Mouse (Mus musculus): ENCODE data around the gene Rrp15.

The Rrp15 gene

DNA sequence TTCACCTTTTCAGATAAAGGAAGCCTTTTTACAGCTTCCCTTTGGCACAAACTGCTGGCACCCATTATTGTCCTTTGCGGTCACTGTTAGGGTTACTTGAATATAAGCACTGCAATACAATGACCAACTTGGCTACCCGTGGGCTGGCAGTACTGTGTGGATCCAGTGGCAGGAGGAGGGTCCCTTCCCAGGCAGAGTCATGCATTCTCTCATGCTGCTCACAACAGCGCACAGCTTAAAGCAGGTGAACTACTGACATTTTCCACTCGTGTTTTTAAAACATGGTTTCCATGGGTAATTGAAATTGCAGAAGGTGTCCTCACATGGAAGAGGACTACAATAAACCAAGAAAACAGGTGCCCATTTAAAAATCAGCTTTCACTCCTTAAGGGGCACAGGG lies 34.9 kb downstream of the Rrp15 start:
- DNase-seq (ENCODE audit: low spot score in 2 of 2), result no peak

DNA sequence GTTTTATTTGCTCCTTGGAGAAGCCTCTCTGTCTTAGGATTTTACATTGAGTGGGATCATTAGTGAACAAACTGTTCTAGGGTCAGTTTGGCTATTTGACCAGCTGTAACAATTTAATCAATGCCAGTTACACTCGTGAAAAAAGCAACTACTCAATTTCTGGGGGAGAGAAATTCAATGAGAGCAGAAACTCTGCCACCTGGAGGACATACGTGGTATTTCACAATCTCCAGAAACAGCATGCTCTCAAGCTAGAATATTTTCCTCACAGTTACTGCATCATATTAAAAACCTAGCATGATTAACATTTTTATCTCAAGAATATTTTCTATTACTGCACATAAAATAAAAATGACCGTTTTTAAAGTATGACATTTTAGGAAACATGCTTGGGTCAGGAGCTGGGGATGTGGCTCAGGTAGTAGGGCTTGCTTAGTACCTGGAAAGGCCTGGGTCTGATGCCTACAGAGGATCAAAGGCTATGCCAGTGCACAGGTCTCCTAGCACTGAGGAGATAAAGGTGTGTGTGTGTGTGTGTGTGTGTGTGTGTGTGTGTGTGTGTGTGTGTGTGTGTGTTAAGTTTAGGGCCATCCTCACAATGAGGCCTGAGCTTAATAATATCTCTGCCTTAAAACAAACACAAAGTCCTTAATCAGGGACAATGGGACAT lies 36.2 kb downstream of the Rrp15 start:
- DNase-seq (ENCODE audit: low spot score in 2 of 2), result peak in 1 of 2 experiments; percentile 31

- DNase-seq (ENCODE audit: low spot score in 2 of 2), result no peak
Measured at GRCm38 (mm10) chr1:186705915-186706248, 43.3 kb downstream of the Rrp15 start, which contains the start of gene Tgfb2. Gene Tgfb2, minus strand, starts transcription at chr1:186705989.

DNA sequence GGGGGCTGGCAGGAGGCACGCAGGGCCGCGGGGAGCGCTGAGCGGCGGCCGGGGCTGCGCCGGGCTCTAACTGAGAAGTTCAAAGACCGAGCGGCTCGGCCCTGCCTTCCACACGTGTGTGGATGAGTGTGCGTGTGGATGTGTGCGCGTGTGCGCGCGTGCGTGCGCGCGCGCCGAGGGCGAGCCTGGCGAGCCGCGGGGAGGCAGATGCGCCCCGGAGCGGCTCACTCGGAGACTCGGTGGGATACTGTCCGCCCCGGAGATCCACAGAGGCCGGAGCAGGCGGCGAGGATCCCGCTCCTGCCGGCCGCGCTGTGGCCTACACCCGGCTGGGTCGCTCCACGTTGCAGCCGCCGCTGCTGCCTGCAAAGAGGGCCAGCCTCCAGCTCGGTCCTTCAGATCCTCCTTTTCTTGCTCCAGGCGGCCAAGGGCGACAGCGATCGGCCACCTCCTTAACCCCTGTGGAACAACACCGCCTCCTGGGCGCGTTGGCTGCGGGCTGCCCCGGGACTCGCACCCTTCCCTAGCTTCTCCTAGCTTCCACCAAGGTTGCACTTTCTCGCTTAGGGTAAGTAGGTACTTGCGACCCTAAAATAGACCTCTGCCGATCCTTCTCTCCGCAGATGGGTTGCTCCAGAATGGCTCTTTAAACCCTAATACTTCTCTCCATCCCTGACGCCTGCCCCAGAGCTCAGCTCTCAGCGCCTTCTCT lies 43.8 kb downstream of the Rrp15 start:
- peak in 1 of 2 experiments; percentile 33 for DNase-seq (ENCODE audit: low spot score in 2 of 2)

GRCm38 (mm10) chr1:186703980-186704701 lies 45.0 kb downstream of the Rrp15 start:
- no peak for DNase-seq (ENCODE audit: low spot score in 2 of 2)

DNA sequence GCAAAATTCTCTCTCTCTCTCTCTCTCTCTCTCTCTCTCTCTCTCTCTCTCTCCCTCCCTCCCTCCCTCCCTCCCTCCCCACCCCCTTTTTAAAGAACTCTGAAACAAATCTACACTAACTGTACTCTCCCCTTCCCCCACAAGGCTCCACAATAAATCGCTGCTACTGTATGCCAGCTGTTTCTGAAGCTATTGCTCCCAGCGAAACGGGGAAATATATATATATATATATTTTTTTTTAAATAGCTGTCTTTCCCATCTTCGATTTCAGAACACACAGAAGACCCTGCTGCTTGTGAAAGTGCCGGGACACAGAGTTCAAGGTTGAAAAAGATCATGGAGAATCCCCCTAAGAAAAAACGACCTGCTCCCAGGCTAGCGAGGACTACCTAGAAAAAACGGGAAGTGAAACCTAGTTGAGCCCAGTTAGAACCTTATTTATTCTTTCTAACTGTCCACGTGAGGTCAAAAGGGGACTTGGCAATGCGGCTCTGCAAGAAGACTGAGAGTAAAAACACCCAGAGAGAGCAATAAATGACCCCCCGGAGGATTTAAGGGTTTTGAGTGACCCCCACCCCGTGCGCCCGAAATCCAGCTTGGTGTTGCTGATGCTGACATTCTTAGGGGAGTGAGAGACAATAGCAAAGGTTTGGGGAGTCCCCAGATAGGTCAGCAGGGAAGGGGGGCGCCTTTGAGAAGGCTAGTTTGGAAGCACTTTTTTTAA lies 45.7 kb downstream of the Rrp15 start:
- DNase-seq (ENCODE audit: low spot score in 2 of 2), result no peak

DNA sequence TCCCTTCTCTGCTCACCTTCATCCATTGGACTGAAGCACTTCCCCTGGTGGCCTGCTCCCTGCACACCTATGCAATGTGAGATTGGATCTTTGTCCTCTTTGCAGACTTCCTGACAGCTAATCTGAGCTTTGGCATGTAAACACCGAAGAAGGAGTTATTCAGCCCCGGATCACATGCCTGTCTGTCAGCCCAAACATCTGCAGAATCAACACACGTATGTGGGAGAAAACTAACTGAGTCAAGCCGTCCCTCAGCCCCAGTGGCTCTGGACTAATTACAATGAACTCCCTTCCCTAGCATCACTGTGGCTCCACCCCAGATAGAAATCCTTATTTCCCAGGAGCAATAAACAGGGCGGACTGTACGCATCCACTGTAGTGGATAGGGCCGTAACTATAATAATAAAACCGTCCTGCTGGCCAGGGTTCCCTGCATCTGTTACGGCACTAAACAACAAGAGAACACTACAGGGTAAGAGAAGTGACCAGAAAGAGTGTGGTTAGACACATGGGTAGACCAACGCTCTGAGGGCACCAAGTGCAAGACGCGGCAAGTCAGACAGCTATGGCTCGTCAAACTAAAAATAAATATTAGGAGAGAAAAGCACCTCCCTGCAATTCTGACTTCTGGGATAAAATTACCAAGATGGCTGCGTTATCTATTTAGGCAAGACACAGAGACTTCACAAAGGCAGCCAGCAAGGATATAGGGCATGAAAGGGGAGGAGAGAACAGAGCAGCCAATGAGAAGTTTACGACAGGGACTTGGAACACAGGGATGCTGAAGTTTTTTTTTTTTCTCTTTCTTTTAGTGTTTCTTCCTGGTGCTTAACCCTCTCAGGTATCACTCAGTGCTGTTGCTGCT lies 46.5 kb downstream of the Rrp15 start:
- no peak for DNase-seq (ENCODE audit: low spot score in 2 of 2)

GRCm38 (mm10) chr1:186701206-186701905 lies 47.8 kb downstream of the Rrp15 start:
- DNase-seq (ENCODE audit: low spot score in 2 of 2), result no peak

- no peak for DNase-seq (ENCODE audit: low spot score in 2 of 2)
Measured at GRCm38 (mm10) chr1:186700496-186700895, 48.7 kb downstream of the Rrp15 start.

- DNase-seq (ENCODE audit: low spot score in 2 of 2), result no peak
Measured at GRCm38 (mm10) chr1:186698583-186699338, 50.4 kb downstream of the Rrp15 start.

- DNase-seq (ENCODE audit: low spot score in 2 of 2), result no peak
Measured at GRCm38 (mm10) chr1:186696231-186696630, 52.9 kb downstream of the Rrp15 start.

DNA sequence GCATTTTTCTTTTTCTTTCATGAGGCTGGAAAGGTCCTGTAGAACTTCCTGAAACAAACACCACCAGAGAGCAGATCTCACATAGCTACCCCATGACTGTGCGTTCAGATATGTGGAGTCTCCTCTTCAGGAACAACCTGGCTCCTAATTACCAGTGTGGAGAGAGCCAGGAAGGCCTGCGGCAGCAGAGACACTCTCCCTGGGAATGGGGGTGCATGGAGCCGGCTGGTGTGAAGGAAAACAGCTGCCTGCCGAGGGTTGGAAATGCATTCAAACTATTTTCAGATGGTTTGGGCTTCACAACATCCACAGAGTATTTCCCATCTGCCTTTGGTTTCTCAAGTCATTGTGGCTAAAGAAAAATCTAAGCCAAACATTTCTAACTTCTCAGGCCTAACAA lies 53.8 kb downstream of the Rrp15 start:
- no peak for DNase-seq (ENCODE audit: low spot score in 2 of 2)

DNA sequence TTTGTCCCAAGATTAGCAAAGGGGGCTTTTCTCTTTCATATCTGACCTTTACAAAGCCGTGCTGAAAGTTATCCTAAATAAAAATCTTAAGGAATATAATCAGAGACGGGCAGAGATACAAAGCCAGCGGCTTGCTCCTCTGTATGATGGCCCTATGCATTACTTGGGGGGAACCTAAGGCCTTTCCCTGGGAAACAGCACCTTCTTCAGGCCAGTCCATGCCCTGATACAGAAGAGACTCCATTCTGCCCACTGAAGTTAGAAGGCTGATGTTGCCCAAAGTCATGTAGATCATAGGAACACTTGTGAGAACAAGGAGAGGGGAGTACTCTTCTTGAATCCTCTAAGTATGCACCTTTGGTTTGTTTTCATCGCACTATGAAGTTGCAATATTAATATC lies 56.8 kb downstream of the Rrp15 start:
- no peak for DNase-seq (ENCODE audit: low spot score in 2 of 2)

- no peak for DNase-seq (ENCODE audit: low spot score in 2 of 2)
Measured at GRCm38 (mm10) chr1:186691708-186692107, 57.5 kb downstream of the Rrp15 start.

GRCm38 (mm10) chr1:186684041-186684440 lies 65.1 kb downstream of the Rrp15 start:
- no peak for DNase-seq (ENCODE audit: low spot score in 2 of 2)

DNA sequence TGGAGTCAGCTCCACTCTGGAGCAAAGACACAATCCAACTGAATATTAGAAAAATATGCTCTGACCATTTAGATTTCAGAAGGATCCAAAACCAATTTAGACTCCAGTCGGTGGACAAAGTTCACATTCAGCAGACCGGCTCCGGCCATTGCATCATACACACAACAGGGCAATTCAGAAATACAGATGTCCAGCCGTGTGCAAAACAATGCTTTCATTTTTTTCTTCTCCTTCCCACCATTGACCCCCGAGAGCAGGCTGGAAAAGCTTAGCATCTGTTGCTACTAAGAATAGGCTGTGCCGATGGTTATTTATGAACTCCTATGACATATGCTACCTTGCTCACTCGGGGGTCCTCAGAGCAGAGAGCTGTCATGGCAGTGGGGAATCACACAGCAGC lies 66.6 kb downstream of the Rrp15 start:
- no peak for DNase-seq (ENCODE audit: low spot score in 2 of 2)

GRCm38 (mm10) chr1:186677614-186678013 lies 71.5 kb downstream of the Rrp15 start:
- DNase-seq (ENCODE audit: low spot score in 2 of 2), result no peak

GRCm38 (mm10) chr1:186676199-186676598 lies 73.0 kb downstream of the Rrp15 start:
- no peak for DNase-seq (ENCODE audit: low spot score in 2 of 2)

DNA sequence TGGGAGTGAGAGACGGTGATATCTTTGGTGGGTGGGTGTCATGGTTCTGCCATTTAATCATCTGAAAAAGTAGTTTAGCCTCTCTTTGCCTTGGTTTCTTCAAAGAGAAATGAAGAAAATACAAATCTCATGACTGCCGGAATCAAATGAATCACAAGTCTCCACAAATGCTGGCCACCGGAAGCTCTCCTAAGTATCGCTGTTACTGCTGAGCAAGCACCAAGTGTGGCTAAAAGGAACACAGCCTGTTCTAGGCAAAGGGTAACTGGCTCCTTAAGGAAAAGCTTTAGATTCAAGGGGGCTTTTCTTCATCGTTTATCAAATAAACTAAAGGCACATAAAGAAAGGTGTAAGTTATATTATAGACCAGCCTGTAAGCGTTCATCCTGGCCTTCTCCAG lies 73.9 kb downstream of the Rrp15 start:
- DNase-seq (ENCODE audit: low spot score in 2 of 2), result no peak

GRCm38 (mm10) chr1:186674621-186675020 lies 74.5 kb downstream of the Rrp15 start:
- DNase-seq (ENCODE audit: low spot score in 2 of 2), result no peak
